Mouse (Mus musculus) olfactory bulb, adult 2 months (tissue): ENCODE results near the gene H2-Oa.

Source experiments
- CTCF ChIP-seq: fragments of 200-500 bp; IDR thresholded peaks from 2 replicates; pipeline ENCODE4 v1.5.1; 2012; ENCODE audit warnings: low read depth, mild to moderate bottlenecking, low read length, moderate library complexity; ENCODE audit not compliant: insufficient read depth
- POLR2A ChIP-seq: fragments of 200-500 bp; IDR thresholded peaks from 2 replicates; pipeline ENCODE4 v1.6.1; 2012; ENCODE audit warnings: mild to moderate bottlenecking, low read depth, low read length, moderate library complexity; ENCODE audit not compliant: insufficient read depth

- TF ChIP-seq POLR2A (no peak), CTCF (no peak)
Measured at GRCm38 (mm10) chr17:34109806-34110195, 17.7 kb downstream of the H2-Oa start.
